Mouse (Mus musculus) heart, adult 2 months (tissue): ENCODE measurements at regions not wholly inside any gene's neighbourhood (a gene's known extent, or its start where the extent isn't known, plus 50 kb on each side); places are given as distances from the start of the nearest gene placed in this dataset.

Experiments used
- CTCF ChIP-seq: fragments of 200-600 bp; IDR thresholded peaks from 2 replicates; pipeline ENCODE4 v1.8.1; 2022; ENCODE audit warnings: antibody characterized with exemption, mild to moderate bottlenecking, moderate library complexity
- POLR2A ChIP-seq: fragments of 200-500 bp; IDR thresholded peaks from 2 replicates; pipeline ENCODE4 v1.6.1; 2011; ENCODE audit warnings: mild to moderate bottlenecking, low read depth, low read length, control low read depth; ENCODE audit not compliant: insufficient read depth

DNA sequence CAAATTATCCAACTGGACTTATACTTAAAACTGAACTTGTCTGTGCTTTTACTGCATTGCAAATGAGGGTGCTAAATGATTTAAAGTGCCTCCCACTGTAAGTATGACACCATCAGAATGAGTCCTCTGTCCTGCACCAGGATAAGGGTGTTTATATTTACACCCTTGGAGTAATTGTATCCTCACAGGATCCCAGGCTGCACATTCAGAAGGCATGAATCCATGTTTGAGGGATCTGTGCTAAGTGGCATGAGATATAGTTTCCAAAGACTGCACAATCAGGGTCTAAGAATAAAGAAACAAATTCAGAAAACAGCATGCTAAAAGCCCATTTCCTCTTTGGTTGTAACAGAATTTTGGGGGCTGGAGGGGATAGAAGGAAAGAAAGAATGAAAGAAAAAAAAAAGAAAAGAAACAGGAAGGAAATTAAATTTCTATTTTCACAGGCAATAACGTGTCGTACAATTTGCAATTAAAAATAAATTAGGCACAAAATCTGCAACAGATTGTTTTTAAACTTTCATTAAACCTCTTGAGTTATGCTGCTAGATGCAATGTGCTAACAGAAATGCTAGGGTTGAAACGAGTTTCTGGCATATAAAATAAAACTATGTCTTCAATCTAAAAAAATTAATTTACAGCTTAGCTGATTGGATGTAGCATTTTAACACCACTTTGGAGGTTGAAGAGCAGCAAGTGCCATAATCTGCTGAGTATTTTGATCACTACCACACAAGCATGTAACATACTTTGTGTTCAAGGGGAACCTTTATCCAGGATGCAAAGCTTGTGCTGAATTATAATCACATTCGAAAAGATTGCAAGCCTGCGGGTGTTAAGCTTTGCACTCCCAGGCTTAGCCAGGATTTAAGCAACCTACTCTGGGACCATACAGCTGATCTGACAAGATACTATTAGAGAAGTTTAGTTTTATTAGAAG, 689.9 kb upstream of the Tenm3 start:
- TF ChIP-seq POLR2A (no peak), CTCF (no peak)
